Mouse (Mus musculus) mouse trophoblast stem cell (cell line): ENCODE data around the gene Pkd1l2.

Source experiments
- in situ Hi-C, 2 experiments: fragments of 300-500 bp; cut with MseI, MboI; formaldehyde crosslinking; loops; 2 replicates in 1 of 2; 3 replicates in 1 of 2; pipeline ENCODE4 v1.15.1; 2025

The Pkd1l2 gene

GRCm38 (mm10) chr8:116975066-116975465 lies 107.2 kb downstream of the Pkd1l2 start:
- in situ Hi-C loops, result no loop called here

GRCm38 (mm10) chr8:116969531-116969930 lies 112.7 kb downstream of the Pkd1l2 start:
- in situ Hi-C loops, result no loop called here

DNA sequence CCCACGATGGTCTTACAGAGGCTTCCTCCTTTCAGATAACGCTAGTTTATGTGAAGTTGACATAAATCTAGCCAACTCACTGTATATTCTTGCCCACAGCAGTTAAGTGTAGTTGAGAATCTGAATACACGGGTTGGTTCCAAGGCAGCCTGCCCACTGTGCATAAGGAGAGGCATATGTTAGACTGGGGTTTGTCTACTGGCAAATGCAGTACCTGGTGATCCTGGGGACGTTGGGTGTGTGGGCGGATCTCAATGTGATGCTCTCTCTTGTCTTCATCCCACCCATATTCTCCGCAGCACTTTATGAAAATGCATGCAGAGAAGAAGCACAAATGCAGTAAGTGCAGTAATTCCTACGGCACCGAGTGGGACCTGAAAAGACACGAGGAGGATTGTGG lies 127.8 kb downstream of the Pkd1l2 start:
- in situ Hi-C loops, result no loop called here

DNA sequence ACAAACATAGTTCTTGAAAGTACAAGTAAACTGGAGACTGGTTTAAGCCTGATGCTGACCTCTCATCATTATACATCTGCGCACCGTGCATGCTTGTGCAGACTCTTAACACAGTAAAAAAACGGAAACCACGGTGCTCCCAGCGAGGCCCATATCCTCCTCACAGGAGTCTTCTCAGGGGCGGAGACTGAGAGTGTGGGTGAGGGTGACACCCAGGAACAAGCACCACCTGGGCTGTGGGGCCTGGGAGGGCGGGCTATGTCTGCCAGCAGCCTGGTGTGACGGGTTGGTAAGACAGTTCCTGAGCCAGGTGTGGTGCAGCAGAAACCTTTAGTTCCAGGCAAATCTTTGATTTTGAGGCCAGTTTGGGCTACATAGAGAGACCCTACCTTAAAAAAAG lies 129.8 kb downstream of the Pkd1l2 start:
- in situ Hi-C loops, result no loop called here

DNA sequence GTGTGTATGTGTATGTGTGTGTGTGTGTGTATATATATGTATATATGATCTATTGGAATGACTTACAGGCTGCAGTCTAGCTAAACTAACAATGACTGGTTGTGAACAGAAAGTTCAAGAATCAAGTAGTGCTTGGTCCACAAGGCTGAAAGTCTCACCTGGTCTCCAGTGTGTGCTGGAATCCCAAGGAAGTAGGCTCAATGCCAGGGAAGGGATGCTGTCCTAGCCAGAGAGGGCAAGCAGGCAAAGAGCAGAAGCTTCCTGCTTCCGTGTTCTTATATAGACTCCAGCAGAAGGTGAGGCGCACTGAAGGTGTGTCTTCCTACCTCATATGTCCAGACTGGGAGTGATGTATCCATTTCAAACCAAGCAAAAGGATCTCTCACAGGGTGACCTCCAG lies 130.5 kb downstream of the Pkd1l2 start:
- in situ Hi-C loops, result no loop called here

- in situ Hi-C loops, result no loop called here
Measured at GRCm38 (mm10) chr8:116951369-116951768, 130.9 kb downstream of the Pkd1l2 start.

DNA sequence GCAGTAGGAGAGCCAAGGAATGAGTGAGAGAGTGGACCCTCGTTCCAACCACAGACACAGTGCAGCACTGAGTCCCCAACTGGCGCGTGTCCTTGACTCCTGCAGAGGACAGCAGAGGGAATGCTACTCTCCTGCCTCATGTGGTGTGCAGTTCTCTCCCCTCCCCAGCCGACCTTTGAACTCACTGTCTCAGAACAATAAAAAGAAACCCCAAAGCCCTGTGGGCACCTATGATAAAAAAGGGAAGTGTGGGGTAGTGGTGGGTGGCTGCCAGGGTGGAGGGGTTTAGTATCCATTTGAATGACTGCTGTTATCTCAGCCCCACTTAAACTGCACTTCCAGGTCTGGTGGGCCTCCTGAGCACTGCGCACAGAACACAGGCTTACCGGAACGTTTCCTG lies 134.7 kb downstream of the Pkd1l2 start:
- in situ Hi-C loops, result no loop called here

DNA sequence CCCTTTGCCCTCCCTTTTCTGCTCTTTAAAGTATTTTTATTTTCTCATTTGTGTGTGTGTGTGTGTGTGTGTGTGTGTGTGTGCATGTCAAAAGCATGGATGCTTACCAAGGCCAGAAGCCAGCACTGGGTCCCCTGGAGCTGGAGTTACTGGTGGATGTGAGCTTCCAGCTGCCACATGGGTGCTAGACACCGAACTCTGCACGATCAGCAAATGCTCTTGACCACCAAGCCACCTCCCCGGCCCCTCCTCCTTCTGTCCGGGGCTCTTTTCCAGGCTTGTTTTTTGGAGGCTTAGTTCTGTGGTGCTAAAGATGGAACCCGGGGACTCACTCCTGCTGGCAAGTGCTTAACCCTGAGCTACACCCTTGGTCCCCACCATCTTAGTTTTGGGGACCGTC lies 135.4 kb downstream of the Pkd1l2 start:
- in situ Hi-C loops, result no loop called here

DNA sequence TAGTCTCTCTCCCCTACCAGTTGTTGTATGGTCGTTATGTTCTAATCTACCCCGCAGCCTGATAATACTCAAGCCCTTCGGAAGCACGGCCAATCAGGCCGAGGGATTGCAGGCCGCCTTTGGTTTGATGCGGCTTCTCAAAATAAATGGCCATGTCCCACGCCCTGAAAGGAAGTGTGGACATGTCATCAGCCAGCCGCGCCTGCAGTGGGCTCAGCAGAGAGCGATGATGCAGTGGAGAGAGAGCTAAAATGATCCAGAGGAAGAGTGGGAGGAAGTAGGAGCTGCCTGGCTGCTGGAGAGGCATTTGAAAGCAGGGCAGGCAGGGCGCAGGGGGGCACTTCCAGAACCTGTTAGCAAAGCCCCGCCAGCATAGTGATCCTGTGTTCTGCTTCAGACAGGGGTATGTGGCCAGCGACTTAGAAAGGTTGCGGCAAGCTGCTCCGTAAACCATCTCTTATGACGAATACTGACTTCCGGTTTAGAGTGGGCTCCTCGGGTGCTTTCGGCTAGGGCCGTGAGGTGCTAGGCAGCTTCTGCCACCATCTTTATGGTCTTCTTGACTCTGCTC lies 135.9 kb downstream of the Pkd1l2 start:
- in situ Hi-C loops, result no loop called here
